Mouse (Mus musculus) mature B cell (primary cell): Measurements from ENCODE around the gene Nup188.

ENCODE experiments used
- in situ Hi-C: fragments of 300-500 bp; cut with MboI; formaldehyde crosslinking; loops from 2 replicates; pipeline ENCODE4 v1.14.3; 2019

Gene Nup188

DNA sequence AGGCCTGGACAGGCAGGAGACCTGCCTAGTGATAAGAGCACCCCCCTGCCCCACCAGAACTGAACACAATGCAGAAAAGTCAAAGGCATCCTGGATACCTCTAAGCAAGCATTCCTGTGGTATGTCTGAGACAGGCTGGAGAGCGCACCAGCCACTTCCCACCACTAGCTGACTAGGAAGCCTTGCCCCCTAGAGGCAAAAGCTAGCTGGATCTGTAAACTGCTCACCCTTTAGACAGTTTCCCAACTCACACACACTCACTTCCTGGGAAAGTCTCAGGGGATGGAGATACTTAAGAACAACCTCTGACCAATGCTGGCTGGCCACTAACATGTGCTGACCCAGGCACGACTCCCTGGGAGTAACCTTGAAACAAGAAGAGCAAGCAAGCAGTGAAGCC lies 65.0 kb downstream of the Nup188 start:
- in situ Hi-C loops, result no loop called here

DNA sequence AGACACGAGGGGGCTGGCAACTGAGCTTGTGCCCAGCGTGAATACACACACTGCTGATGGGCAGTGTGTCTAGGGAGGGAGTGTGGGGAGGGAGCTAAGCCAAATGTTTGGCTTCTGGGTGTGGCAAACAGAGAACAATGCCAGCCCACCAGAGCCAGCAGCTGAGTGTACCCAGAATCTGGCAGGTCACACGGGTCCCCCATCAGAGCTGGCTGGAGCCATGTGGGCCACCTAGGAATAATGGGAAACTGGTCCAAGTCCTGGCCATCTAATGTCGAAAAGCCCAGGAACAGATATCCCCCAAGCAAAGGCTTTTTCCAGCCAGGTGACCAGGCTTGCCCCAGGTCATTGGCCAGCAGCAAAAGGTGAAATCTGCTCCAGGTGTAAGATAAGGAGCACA lies 69.7 kb downstream of the Nup188 start:
- in situ Hi-C loops, result no loop called here

DNA sequence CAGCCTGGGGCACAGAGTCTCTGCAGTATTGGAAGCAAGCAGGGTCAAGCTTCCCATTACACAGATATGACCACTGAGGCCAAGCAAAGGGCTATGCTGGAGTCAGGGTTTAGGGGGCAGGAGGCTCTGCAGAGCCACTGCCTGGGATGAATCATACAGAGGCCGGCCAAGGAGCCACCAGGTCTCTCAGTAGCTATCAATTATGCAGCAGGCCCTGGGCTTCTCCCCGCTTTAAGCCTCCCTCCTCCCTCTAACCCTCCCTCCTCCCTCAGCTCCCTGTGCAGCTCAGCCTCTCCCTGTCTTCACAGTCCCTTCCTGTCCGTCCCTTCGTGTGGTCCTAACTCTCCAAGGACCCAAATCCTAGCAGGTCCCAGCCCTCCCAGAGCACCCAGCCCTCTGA lies 70.1 kb downstream of the Nup188 start:
- in situ Hi-C loops, result no loop called here

DNA sequence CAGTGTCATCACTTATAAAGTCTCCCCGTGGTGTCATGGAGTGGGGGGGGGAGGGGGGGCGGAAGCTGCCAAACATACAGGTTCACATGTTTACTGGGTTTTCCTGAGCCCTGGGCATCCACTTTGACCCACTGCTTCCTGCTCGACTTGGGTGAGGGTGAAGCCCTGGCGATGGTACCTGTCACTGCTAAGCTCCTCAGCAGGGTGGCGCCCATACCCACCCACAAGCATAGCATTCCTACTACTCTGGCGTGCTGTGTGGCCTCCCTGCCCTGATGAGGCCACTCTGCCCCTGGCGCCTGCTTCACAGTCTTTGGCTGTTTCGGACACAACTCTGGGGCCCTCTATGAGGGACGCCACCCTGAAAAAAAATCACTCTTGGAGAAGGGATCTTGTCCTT lies 70.7 kb downstream of the Nup188 start:
- in situ Hi-C loops, result no loop called here

DNA sequence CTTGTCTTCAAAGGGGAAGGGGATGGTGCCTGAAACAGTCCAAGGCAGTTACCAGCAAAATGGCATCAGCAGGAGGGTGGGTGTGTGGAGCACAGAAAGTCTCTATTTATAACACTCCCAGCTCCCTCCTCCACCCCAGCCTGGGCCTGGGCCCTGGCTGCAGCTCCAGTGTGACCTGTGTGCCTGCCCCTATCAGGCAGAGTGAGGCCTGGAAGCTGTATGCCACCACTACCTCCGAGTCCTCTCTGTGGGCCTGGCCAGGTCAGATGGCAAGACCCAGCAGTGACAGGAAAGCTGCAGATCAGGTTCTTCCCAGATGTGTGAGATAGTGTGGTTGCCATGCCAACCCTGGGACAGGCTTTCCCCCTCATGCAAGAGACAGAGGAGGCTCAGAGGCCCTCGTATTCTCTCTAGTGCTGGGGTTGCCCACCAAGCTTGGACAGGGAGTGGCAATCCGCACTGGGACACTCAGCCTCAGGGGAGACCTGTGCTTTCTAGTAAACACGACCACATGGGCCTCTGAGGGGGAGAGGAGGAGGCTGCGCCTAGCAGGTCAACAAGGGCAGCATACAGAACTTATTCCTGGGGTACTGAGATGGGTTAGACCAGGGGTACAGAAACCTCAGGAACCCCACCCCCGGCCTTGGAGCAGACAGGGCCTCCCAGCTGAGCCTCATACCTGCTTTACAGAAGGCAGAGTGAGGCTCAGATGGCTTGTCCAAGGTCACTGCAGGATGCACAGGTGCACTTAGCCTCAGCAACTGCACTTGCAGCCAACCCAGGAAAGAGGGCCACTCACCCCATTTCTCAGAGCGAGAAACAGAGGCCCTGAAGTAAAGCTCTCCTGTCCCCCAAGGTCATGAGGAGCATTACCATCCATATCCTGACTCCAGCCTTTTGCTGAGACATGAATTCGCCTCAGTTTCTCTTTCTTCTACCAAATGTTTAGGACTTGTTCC lies 71.6 kb downstream of the Nup188 start:
- in situ Hi-C loops, result no loop called here

DNA sequence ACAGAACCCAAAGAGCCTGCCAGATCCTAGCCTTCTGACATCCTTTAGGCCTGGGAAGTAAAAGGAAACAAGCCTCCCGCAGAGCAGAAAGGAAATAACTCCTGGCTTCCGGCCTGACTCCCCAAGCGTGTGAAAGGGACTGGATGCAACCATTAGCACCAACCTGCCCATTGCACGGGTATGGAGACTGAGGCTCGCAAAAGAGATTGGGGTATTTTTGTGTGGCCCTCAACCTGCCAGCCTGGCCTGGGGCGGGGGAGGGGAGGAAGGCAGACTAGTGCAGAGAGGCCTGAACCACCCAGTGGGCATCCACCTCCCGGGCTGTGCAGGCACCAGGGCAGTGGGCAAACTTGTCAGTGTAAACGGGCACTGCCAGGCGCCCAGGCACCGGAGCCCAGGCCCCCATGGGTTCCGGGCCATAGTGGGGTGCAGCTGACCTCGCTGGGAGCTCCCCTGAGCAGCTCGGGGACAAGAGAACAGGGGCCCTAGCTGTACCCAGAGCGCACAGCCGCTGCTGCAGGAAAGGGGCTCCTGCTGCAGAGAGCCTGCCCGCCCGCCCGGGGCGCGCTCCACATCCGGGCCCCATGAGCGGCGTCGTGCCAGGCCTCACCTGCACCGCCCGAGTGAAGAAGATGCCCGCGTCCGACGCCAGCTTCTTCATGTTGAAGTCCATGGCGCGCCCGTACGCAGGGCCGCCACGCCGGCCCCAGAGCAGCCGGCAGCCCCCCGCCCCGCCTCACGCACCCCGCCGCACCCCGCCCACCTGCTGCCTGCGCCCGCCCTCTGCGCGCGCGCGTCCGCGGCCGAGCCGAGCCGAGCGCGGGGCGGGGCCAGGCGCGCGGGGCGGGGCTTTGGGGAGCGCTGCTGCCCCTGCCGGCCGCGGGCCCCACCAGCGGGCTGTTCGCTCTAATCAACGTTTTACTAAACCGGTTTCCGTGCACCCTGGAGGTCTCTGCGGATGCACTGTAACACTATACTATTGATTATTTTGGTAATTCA lies 72.6 kb downstream of the Nup188 start, which contains the start of gene Sh3glb2:
Gene Sh3glb2 (minus strand): TSS at position 805 of the 999 bp plus-strand sequence.
- in situ Hi-C loops, result no loop called here

DNA sequence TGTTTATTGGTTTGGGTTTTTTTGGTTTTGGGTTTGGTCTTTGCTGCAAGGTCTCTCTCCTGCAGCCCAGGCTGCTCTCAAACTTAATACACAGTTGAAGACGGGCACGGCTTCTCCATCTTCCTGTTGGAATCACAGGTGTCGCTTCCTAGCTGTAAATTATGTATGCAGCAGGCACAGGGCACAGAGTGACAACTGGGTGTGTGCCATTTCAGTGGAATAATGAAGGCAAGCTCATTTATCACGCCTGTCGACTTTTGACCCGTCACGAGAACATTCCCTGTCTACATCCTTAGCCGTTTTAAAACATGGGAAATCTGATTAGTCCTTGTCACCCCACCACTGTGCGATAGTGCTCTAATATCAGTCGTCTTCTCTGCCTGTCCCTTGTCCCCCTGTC lies 74.4 kb downstream of the Nup188 start:
- in situ Hi-C loops, result no loop called here

DNA sequence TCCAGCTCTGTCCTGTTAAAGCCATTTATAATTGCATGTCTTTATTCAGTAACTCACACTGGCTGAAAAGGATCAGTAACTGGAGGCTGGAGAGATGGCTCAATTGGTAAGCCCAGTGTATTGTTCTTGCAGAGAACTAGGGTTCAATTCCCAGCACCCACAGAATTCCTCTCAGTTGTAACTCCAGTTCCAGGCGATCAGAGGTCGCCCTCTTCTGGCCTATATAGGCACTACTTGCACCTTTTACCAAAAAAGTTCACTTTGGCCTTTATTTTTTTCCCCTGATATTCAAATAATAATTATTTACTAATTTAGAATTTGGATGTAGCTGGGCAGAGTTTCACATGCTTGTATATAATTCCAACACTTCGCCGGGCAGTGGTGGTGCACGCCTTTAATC lies 76.7 kb downstream of the Nup188 start:
- in situ Hi-C loops, result no loop called here

DNA sequence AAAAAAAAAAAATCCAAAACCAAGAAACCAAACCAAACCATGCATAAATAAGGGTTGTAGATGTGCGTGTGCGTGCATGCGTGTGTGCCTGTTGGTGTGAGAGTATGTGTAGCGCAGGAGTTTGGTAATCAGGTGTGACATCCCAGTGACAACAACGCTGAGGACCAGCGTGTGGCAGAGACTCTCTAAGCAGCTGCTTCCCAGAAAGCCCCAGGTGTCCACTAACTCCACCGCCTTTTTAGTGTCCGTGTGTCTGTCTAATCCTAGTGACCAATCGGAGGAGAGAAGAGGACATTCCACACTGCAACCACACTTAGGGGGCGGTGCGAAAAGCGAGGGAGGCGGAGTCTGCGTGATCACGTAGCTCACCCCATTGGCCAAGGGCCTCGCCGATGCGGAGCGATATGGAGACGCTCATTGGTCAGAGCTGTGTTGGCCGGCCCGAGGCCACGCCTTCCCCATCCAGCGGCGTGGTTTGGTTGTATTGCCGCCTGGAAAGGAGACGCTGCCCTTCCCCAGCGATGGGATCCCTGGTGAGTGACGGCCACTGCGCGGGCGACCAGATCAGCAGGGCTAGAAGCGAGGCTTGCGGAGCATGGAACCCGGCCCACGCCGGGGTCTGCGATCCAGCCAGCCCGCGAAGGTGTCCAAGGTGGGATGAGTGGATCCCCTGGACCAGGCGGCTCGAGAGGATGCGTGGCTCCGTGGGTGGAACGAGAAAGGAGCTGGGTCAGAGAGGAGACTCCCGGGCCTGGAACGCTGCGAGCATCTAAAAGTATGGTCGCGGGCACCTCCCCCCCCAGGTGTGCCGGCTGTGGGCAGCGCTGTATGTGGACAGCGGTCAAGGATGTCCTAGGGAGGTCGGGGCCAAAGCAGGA lies 77.8 kb downstream of the Nup188 start, which contains the start of gene Miga2:
Gene Miga2 (plus strand): TSS at position 461 of the 878 bp plus-strand sequence.
- in situ Hi-C loops, result no loop called here

DNA sequence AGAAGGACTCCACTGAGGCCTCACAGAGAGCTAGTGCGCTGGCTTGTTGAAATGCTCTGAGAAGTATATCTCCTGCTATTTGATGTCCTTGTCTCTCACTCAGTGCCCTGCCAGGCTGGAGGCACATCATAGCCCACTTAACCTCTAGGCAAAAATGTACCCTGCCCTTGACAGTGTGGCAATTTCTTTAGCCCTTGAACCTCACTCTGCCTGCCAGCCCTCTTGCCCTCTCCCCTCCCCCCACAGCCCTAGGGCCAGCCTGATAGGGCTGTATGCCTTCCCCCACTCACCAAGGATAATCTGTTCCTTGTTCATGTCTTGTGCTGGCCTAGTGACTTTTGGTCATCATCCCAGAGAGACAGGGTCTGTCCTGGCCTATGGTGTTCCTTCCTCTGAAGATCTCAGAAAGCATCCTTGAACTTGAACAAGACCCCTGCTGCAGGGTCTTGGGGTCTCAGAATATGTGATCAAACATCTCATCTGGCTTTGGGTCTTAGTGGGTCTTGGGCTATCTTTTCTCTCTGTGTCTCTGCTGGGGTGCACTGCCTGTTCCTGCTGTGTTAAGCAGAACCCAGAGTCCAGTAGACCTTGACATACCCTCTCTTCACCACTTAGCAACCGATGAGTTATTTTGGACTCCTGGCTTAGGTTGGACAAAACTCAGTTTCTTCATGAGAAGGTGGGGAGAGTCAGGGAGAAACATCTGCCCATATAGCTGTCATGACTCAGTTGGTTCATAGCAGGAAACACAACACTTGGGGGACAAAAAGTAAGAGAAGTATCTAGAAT lies 79.3 kb downstream of the Nup188 start:
- in situ Hi-C loops, result no loop called here

DNA sequence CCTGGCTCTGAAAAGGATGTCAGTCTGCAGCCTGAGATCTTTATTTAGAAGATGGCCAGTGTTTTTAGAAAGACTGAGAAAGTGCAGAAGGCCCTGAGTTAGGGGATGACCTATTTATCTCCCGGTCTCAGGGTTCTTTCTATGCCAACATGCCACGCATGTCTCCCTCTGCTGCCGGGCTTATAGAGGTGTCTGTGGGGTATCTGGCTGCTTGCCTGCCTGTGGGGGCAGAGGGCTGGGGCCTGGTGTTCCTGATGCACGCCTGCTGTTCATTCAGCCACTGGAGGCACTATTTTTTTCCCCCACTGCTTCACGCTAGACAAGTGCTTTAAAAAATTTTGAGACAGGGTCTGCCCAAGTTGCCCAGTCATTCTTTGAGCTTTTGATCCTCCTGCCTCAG lies 80.0 kb downstream of the Nup188 start:
- in situ Hi-C loops, result no loop called here

DNA sequence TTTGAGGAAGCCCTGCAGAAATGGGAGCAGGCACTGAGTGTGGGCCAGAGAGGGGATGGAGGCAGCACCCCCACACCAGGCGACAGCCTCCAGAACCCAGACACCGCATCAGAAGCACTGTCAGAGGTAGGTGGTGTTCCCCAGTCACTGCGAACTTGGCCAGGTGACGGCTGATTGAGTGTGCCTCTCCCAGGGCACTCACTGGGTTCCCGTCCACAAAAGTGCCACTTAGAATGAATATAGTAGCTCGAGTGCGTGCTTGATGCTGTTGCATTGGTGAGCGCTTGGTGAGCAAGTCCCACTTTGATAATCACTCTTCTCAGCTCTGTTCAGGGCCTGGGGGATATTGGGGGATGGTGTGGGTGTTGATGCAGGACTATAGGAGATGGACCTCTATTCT lies 85.3 kb downstream of the Nup188 start:
- in situ Hi-C loops, result no loop called here

DNA sequence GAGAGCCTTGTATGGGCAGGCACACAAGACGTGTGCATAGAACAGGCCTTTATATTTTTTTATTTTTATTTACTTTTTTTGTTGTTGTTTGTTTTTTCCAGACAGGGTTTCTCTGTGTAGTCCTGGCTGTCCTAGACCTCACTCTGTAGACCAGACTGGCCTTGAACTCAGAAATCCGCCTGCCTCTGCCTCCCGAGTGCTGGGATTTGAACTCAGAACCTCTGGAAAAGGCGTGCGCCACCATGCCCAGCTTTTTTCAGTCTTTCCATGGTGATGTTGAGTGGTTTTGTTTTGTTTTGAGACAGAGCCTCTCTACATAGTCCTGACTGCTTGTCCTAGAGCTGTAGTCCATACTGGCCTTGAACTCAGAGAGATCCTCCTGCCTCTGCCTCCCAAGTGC lies 86.5 kb downstream of the Nup188 start:
- in situ Hi-C loops, result no loop called here

DNA sequence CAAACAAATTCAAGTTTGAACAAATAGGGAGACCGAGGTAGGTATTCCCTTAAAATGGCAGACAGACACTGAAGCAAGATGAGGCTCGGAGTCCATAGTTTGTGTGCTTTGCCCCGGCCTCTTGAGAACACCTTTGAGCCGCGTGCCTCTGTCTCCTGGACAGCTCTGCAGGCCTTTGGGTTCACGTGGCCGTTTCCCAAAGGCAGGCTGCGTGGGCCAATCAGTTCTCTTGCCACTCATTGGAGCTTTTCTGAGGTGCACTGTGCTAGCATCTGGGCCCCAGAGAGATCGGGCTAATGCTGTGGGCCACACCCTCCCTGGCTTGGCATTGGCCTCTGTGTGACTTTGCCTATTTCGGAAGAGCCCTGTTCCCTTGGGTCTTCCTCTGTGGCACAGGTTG lies 89.7 kb downstream of the Nup188 start:
- in situ Hi-C loops, result no loop called here

DNA sequence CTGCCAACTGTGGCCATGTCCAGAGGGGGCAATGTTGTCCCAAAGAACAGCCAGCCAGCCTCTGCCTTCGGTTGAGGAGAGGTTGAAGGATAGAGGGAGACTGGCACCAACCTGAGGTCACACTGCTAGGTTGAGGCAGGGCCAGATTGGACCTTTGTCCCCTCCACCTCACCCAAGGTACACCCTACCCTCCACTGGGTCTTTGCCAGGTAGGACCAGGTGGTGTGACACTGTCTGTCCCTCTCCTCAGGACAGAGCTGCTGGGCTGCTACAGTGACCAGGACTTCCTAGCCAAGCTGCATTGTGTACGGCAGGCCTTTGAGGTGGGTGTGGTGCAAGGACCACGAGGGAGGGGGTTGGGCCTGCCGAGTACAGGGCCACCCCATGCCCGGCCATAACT lies 91.5 kb downstream of the Nup188 start:
- in situ Hi-C loops, result no loop called here

DNA sequence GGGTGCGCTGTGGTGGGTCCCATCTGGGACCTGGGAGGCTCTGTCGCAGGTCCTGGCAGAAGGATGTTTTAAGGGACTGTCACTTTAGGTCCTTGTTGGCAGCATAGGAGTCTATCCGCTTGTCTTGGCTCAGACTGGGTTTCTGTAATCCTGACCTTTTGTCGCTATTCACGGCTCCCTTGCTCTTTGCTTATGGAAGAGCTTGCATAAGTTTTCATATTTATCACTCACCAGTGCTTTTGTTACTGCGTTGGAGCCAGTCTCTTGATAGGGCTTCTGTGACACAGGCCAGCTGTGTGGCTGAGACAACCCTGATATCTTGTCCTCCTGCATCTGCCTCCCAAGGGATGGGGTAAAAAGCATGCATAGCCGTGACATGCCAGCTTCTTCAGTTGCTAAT lies 93.1 kb downstream of the Nup188 start:
- in situ Hi-C loops, result no loop called here

DNA sequence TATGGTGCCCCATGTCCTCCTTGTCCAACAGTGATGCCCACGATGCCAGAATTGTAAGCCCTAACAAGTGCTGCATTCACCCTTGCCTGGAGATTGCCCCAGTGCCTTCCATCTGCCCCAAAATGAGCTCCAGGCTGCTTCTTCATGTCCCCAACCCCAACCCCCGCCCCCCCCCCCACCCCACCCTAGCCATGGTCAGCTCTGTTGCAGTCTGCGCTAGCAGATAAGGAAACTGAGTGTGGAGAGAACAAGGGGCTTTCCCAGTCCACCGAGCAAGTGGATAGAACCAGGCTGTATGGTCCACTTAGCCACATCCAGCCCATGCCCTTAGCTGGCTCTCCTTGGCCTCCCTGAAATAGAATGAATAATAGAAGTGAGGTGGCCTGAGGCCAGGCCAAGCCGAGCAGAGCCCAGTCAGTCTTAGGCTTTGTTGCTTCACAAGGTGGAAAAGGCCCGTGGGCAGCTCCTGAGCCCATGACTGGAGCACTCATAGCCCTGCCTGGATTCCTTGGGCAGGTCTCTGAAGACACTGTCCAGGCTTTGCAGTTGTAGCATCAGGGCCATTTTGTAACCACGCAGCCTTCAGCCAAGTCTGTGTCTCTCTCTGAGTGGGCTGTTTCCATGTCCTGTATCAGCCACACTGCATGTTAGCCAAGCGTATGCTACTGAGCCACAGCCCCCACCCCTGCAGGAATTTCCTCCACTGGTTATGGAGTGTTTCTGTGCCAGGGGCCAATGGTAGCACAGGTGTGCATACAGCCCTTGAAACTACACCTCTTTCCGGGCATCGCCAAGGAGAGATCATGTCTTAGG lies 94.6 kb downstream of the Nup188 start:
- in situ Hi-C loops, result no loop called here

DNA sequence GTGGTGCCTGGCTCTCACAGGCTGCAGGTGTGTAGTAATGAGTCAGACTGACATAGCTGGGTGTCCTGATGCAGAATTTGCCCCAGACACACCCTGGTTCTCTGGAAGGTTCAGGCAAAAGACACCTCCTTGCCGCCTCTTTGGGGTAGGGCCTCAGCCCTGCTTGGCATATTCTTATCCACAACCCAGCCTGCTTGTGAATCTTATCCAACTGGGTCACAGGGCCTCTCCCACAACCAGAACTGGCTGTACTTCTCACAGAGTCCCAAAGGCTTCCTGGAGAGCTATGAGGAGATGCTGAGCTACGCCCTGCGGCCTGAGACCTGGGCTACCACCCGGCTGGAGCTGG lies 95.2 kb downstream of the Nup188 start:
- in situ Hi-C loops, result no loop called here

DNA sequence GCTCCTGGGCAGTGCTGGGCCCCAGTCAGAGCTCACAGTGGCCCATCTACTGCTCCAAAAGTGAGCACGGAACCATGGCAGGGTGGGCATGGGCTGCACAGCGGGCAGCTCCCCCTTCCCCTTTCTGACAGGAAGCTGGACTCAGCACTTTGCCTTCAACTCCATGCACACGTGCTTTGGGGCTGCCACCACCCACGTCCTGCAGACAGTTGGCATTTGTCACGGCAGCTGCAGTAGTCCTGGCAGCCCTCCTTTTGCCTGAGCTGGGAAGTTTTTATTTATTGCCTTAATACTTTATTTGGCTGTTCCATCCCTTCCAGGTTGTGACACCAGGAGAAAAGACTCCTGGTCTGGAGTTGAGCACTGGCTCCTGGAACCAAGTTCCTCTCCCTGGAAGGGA lies 98.6 kb downstream of the Nup188 start:
- in situ Hi-C loops, result no loop called here

DNA sequence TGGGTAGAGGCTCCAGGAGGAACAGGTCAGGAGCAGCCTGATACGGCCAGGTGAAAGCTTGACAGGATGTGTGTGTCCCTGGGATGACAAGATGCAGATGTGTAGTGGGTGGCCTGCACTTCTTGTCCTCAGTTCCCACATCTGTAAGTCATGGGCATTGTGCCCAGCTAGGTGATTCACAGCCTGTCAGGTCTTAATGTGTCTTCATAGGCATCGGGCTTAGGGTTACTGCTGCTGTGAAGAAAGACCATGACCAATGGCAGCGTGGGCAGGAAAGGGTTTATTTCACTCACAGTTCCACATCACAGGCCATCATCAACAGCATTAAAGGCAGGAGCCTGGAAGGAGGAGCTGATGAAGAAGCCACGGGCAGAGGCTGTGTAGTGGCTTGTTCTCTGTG lies 99.4 kb downstream of the Nup188 start:
- in situ Hi-C loops, result no loop called here
